Mouse (Mus musculus) cerebellum, adult 9-10 months (tissue): ENCODE results near the gene Dhx30.

Experiments used
- DNase-seq: peaks from one replicate; pipeline ENCODE4 v3.0.0; 2022

Gene Dhx30

DNA sequence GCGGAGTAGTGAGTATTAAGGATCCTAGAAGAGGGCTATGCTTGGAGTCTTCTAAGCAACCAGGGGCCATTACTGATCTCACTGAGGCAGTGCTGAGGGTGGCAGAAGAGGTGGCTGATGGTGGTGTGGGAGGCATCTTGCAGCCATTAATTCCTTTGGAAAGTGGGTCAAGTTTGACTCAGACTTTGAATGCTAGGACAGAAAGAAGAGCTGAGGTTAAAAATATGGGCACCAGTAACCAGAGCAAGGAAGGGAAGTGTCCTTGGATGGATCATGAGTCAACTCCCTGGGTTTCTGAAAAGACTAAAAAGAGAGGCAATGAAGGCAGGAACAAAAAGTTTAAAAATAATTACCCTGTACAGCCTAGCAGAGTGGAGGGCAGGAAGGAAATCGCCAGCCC is 79.1 kb downstream of the Dhx30 start:
- DNase-seq, result no peak

DNA sequence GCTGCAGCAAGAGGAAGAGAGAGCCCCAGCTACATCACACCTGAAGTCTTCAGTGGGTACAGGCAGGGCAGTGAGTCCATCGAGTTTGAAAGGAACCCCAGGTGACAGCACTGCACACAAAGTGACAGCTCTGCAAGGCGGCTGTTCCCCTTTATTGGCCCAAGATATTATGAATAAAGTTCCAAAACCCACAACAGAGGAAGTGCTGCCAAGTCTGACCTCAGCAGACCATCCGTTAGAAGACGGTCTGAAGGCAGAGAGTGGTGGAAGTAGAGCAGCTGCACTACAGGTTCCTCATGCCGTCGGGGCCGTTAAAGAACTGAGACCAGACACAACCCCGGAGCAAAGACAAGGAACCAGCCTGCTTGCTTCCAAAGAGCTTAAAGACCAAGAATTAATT is 79.7 kb downstream of the Dhx30 start:
- no peak for DNase-seq

DNA sequence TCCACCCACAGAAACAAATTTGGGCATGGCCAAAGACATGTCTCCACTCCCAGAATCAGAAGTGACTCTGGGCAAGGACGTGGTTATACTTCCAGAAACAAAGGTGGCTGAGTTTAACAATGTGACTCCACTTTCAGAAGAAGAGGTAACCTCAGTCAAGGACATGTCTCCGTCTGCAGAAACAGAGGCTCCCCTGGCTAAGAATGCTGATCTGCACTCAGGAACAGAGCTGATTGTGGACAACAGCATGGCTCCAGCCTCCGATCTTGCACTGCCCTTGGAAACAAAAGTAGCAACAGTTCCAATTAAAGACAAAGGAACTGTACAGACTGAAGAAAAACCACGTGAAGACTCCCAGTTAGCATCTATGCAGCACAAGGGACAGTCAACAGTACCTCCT is 82.5 kb downstream of the Dhx30 start:
- DNase-seq, result no peak
